Mouse (Mus musculus): ENCODE data around the gene Adh1.

The Adh1 gene

DNA sequence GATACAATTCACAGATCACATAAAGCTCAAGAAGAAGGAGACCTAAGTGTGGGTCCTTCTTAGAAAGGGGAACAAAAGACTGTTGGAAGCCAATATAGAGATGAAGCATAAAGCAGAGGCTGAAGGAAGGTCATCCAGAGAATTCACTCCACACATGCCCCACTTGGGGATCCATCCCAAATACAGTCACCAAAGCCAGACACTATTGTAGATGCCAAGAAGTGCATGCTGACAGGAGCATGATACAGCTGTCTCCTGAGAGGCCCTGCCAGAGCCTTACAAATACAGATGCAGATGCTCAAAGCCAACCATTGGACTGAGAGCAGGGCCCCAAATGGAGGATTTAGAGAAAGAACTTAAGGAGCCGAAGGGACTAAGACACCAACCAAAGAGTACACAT, 23.0 kb downstream of the Adh1 start:
- DNase-seq (ENCODE audit: extremely low read depth, low read depth, low spot score) = no peak

DNA sequence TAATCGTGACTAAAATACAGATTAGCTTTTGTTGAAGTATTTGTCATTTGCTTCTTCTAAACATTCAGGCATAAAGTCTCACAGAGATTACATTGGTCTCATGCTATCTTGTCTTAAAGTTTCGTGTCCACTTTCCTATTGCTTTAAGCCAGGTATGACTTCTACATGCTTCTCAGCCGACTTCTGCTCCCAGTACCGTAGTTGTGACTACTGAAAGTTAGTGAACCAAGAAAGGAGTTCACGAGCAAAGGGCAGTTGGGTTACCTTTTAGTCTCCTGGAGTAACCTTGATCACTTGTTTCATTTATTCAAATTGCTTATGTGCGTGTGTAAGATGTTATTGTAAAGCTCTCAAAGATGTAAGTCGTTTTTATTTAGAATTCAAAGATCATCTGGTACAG, 25.2 kb downstream of the Adh1 start:
- DNase-seq (ENCODE audit: extremely low read depth, low read depth, low spot score) = no peak

- DNase-seq (ENCODE audit: extremely low read depth, low read depth, low spot score) = no peak
Measured at GRCm38 (mm10) chr3:138287686-138288085, 26.9 kb downstream of the Adh1 start.

DNA sequence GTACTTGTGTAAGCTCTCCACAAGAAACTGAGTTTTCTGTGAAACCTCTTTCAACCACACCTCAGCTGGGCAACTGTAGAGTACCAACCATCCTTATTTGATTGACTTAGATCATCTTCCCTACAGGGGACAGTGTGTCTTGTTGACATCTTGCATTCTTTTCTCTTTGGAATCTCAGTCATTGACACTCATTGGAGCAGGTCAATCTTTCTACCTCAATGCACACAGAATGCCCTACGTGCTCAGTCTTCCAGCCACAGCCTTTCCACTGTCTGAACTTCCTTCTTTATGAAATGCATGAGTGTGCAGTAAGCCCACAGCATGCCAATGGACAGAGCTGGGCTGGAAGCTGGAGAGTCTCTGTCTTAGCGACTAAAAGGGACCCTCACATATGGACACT, 29.9 kb downstream of the Adh1 start:
- no peak for DNase-seq (ENCODE audit: extremely low read depth, low read depth, low spot score)

DNA sequence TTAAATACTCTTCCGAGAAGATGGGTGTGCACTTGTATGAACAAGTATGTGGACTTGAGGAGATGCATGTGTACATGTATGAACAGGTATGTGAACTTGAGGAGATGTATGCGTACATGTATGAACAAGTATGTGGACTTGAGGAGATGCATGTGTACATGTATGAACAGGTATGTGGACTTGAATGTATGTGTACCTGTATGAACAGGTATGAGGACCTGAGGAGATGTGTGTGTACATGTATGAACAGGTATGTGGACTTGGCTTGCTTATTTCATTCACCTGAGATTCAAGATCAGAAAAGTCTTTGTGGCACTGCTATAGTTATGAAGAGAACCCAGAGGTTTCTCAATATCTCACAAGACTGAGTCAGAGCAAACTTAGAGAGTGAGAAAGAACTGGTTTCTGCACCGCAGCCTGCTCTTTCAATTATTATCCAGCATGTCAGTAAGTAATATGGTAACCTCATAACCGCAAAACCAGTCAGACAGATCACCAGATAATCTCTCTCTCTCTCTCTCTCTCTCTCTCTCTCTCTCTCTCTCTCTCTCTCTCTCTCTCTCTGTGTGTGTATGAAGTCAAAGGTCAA, 30.8 kb downstream of the Adh1 start:
- DNase-seq (ENCODE audit: extremely low read depth, low read depth, low spot score) = no peak

DNA sequence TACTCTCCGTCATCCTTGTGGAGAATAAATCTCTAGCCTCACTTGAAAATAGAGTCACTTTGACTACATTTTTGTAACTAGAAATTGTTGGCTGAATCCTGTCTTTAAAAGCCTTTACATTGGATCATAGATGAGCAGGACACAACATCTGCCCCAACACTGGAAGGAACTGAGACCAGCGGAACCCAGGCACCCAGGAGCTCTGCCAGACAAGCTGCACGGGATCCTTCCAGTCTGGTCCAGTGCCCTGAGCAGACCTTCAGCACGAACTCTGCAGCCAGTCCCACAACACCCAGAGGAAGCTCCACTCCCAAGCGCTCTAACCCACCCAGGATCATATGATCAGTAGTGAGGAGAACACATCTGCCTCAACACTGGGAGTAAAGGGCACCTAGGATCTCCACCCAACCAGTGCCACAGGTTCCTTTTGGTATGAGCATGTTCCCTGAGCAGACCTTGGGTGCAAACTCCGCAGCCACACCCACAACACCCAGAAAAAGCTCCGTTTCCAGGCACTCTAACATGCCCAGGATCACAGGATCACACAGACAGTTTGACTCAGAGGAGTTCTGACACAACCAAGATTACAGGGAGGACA, 32.6 kb downstream of the Adh1 start:
- DNase-seq (ENCODE audit: extremely low read depth, low read depth, low spot score) = no peak

DNA sequence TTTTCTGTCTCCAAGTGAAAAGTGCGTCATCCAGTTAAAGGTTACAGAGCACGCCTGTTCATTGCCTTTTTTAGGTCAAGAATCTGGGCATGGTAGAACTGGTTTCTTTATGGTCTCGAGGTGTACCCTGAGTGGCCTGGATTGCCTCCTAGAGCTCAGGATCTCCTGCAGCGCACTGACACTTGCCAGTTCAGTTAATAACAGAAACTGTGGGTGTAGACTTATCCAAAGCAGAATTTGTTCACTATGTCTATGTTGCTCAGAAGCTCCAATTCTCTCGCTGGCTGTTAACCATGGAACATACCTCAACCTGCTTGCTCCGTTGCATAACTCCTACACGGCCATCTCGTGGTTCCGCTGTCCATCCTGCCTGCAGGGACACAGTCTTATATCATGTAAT, 39.3 kb downstream of the Adh1 start:
- peak; percentile 91 for DNase-seq (ENCODE audit: extremely low read depth, low read depth, low spot score)

DNA sequence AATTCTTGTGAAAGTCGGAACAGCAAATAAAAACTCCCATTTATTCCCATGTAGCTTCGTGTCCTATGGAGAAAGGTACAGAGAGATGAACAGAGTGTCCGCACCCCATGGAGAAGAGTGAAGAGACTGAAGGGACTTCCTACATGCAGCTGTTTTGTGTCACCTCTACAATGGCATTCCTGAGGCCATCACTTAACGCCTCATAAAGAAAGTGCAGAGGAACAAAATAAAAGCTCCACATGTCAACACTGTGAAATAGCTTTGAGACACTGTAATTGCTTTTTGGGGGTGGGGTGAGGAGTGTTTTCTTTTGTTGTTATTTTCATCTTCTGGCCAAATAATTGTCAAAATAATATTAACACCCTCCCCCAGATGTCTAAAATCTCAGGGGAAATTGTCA, 41.9 kb downstream of the Adh1 start:
- no peak for DNase-seq (ENCODE audit: extremely low read depth, low read depth, low spot score)

GRCm38 (mm10) chr3:138303771-138304488, 43.1 kb downstream of the Adh1 start:
- DNase-seq (ENCODE audit: extremely low read depth, low read depth, low spot score) = peak; percentile 97

- DNase-seq (ENCODE audit: extremely low read depth, low read depth, low spot score) = no peak
Measured at GRCm38 (mm10) chr3:138304489-138304871, 43.7 kb downstream of the Adh1 start.

DNA sequence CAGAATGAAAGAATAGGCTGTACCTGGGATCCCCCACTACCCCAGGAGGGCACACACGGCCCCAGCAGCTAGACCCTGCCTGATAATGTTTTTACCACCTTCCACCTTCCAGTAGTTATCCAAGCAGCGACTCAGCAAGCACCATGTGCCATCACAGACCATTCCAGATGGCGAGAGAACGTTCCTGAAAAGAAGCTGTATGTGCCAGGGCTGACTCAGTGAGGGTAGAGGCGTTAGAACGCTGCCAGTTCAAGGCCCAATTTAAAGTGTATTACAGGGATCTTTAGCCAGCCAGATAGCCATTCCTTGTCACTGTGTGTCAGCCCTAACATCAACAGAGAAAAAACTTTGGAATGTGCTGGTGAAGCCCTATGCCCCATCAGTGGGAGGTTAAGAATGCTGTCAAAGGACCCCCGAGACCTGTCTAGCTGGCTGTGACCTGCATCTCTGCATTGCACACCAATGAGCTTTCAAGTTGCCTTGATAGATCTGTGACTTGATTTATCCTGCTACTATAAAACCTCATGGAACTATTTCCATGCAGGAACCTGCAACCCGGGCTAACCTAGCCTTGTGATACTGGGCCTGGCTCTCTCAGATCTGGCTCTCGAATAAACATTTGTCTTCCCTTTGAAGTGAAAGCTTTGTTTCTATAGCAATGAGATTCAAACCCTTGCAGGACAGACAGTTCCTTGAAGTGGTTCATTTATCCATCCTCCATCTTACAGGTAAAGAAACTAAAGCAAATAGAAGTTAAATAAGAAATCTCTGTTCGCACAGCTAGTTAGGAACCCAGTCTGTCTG, 44.9 kb downstream of the Adh1 start:
- DNase-seq (ENCODE audit: extremely low read depth, low read depth, low spot score) = no peak

DNA sequence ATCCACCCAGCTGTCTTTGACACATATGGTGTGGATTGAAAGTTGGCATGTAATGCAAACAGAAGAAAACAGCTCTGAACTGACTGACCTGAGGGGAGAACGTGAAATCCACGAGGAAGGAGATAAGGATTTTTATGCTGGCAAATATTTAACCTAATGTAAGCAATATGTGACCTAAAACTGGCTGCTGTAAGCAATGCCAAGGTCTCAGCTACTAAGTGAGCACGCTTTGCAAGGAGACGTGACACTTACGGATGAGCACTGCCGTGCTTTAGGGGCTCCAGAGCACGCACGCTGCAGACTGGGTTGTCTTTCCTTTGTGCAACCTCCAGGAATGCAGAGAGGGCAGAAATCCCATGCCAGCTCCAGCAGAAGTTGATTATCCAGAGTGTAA, 45.5 kb downstream of the Adh1 start:
- DNase-seq (ENCODE audit: extremely low read depth, low read depth, low spot score) = no peak

DNA sequence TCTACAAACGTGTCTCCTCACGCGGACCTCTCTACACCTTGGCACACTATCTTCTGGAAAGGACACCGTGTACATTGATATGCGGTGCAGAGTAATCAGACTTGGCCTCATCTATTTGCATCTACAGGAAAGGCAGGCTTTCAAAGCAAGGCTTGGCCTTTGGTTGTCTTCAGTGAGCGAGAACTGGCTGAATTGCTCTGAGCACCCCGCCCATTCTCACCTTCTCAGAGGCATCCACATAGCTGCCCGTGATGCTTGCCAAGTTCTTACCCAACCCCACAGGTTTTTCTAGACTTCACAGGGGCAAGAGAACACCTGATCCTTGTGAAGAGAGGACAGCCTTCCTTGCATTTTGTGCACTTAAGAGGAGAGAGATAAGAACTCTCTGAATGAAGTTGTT, 49.1 kb downstream of the Adh1 start:
- DNase-seq (ENCODE audit: extremely low read depth, low read depth, low spot score) = peak; percentile 98

GRCm38 (mm10) chr3:138311015-138311414, 50.2 kb downstream of the Adh1 start:
- DNase-seq (ENCODE audit: extremely low read depth, low read depth, low spot score) = no peak

DNA sequence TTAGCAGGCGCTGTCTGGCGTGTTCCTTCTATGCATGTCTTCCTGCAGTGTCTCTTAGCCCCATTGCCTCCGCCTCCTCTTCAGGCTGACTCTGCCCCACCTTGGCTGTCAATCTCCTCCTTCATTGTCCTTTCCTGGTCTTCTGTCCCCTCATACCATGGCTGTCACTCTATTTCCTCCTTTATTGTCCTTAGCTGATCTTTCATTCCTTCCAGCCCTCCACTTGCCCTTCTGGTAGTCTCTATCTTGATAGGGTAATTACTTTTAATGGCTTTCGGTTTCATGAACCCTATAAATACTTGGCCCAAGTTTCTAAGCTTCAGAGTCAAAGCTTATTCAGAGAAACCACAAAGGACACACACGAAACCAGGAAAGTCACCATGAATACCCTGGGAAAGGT, 52.2 kb downstream of the Adh1 start, which contains the start of gene Adh6a:
Gene Adh6a (plus strand): TSS at position 322 of the 400 bp plus-strand sequence.
- DNase-seq (ENCODE audit: extremely low read depth, low read depth, low spot score) = no peak

DNA sequence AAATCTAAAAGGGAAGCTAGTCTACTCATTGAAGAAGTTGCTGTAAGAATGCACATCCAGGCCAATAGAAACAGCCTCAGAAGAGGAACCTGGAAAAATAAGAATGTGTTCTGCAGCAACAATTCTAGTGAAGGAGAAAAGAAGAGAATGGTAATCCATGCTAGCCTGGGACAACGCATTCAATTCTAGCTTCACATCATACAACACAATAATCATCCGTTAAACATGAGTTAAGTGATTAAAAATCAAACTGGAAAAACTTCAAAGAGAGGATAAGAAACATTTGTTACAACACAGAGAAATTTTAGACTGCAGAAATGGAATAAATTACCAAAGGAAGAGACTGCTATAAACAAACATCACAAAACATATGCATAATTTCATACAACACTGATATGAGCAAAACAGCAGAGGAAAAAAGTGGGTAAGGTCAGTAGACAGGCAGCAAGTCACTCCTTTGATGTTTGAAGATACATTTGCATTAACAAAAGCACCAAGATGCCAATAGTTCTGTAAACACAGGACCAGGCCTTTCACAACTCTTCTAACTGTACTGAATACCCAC, 56.2 kb downstream of the Adh1 start:
- no peak for DNase-seq (ENCODE audit: extremely low read depth, low read depth, low spot score)

GRCm38 (mm10) chr3:138325001-138325400, 64.2 kb downstream of the Adh1 start:
- DNase-seq (ENCODE audit: extremely low read depth, low read depth, low spot score) = no peak

DNA sequence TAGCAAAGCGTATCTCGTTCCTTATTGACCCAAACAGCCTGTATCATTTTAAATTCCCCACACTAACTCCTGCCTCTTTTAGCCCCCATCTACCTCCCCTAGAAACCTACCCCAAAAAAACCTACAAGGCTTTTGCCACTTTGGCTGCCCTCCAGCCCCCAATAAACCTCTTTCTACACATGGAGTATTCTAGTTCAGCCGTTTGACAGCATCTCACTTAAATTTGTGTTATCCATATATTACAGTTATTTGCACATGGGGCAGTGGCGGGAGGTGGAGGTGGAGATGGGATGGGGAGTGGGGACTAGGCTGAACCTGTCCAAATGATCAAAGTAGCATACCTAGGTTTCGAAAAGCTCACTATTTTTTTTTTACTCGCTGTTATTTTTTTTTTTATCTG, 64.7 kb downstream of the Adh1 start:
- DNase-seq (ENCODE audit: extremely low read depth, low read depth, low spot score) = no peak

DNA sequence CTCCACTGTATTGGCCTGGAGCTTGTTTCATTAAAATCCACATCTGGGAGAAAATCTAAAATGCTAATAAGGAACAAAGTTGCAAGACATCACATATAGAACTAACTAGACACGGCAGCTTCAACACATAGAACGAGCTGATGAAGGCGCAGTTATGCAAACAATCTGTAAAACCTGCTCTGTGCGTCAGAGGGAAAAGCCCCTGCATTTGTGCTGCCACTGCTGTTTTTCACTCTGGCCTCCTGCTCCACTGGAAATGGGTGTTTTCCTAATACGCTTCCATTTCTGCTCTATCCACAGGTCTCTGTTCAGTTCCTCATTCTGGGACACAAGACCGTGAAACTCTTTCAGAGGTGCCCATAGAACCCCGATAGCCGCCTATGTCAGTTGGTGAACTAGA, 73.1 kb downstream of the Adh1 start:
- no peak for DNase-seq (ENCODE audit: extremely low read depth, low read depth, low spot score)

DNA sequence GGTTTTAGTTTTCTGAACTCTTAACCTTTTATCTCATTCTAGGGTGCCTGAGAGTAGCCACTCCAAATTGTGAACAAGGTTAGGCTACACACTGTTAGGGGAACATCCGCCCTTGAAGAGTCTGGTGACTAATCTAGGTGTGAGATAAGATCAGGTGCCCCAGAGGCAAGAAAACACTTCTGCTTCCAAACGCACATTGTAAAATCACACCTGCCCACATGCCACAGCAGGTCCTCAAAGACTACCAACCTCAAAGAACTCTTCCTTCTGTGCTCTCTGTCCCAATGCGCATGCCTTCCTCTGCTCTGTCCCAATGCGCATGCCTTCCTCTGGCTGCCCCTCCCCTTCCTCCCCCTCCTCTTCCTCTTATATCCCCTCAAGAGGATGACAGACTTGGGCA, 73.5 kb downstream of the Adh1 start:
- DNase-seq (ENCODE audit: extremely low read depth, low read depth, low spot score) = peak; percentile 89

GRCm38 (mm10) chr3:138335566-138335965, 74.8 kb downstream of the Adh1 start:
- DNase-seq (ENCODE audit: extremely low read depth, low read depth, low spot score) = no peak
